ENCODE assay signal across 19 mouse cellular contexts in genomic region chr7:34977403-34977802, GRCm38 (mm10).
"Had no signal": no experiment of that assay in that cellular context is flagged by ENCODE, and none has a peak within 500 bp of the region (broad histone marks: within the 10 kb centered on the region; RNA-seq: fewer than 3 reads in every experiment).

No protein-coding gene starts in this region.

- H3K27me3 ChIP-seq: lung, embryonic 15.5 days; megakaryocyte, embryonic 14.5 days; midbrain, embryonic 13.5 days; midbrain, embryonic 15.5 days; neural tube, embryonic 13.5 days; neural tube, embryonic 15.5 days had no signal

- H3K4me3 ChIP-seq: lung, embryonic 15.5 days; megakaryocyte, embryonic 14.5 days; midbrain, embryonic 13.5 days; midbrain, embryonic 15.5 days; neural tube, embryonic 13.5 days; neural tube, embryonic 15.5 days had no signal

- ATAC-seq: lung, postnatal 0 days; midbrain, embryonic 13.5 days; midbrain, embryonic 15.5 days had no signal

- DNase-seq: lung, adult 2 months; lung, postnatal 14 days; lung, postnatal 4 days; retina, postnatal 1 day; right cerebral cortex, adult 18-20 months; right cerebral cortex, postnatal 25 days; right cerebral cortex, postnatal 4 days; spleen, adult 18-20 months; thymus, adult 18-20 months; thymus, postnatal 14 days; thymus, postnatal 36 days had no signal

- H3K4me2 ChIP-seq: lung, embryonic 15.5 days; midbrain, embryonic 11.5 days; midbrain, embryonic 13.5 days; midbrain, embryonic 15.5 days; neural tube, embryonic 13.5 days; neural tube, embryonic 15.5 days had no signal

- H3K4me1 ChIP-seq: lung, embryonic 15.5 days had no signal

- H3K9ac ChIP-seq: lung, embryonic 15.5 days; midbrain, embryonic 13.5 days; midbrain, embryonic 15.5 days; neural tube, embryonic 13.5 days; neural tube, embryonic 15.5 days had no signal

- H3K36me3 ChIP-seq: lung, embryonic 15.5 days; midbrain, embryonic 15.5 days; neural tube, embryonic 13.5 days; neural tube, embryonic 15.5 days had no signal

- H3K9me3 ChIP-seq: lung, embryonic 15.5 days; midbrain, embryonic 13.5 days; midbrain, embryonic 15.5 days; neural tube, embryonic 13.5 days; neural tube, embryonic 15.5 days had no signal

- H3K27ac ChIP-seq: lung, embryonic 15.5 days; midbrain, embryonic 13.5 days; midbrain, embryonic 15.5 days; neural tube, embryonic 13.5 days; neural tube, embryonic 15.5 days had no signal
